Mouse (Mus musculus) T-helper 2 cell (primary cell): ENCODE data around the gene Ttc23.

Experiments used
- in situ Hi-C: fragments of 300-600 bp; cut with MboI, MseI; formaldehyde crosslinking; loops from one replicate; pipeline ENCODE4 v1.15.1; 2025; ENCODE audit warnings: high pct_unique_total_duplicates

The Ttc23 gene

GRCm38 (mm10) chr7:67695906-67696305 is 48.7 kb downstream of the Ttc23 start:
- in situ Hi-C loops, result no loop called here

GRCm38 (mm10) chr7:67697892-67698630 is 50.9 kb downstream of the Ttc23 start:
- in situ Hi-C loops, result no loop called here

GRCm38 (mm10) chr7:67699301-67699700 is 52.1 kb downstream of the Ttc23 start:
- in situ Hi-C loops, result no loop called here

GRCm38 (mm10) chr7:67700846-67701245 is 53.6 kb downstream of the Ttc23 start:
- in situ Hi-C loops, result no loop called here

- in situ Hi-C loops, result no loop called here
Observed at GRCm38 (mm10) chr7:67701252-67701914, 54.2 kb downstream of the Ttc23 start.

GRCm38 (mm10) chr7:67708160-67708559 is 61.0 kb downstream of the Ttc23 start:
- in situ Hi-C loops, result no loop called here

GRCm38 (mm10) chr7:67710216-67710615 is 63.0 kb downstream of the Ttc23 start:
- in situ Hi-C loops, result no loop called here

- in situ Hi-C loops, result no loop called here
Observed at GRCm38 (mm10) chr7:67713820-67714510, 66.8 kb downstream of the Ttc23 start.

- in situ Hi-C loops, result no loop called here
Observed at GRCm38 (mm10) chr7:67715176-67715575, 68.0 kb downstream of the Ttc23 start.

GRCm38 (mm10) chr7:67716213-67716878 is 69.1 kb downstream of the Ttc23 start:
- in situ Hi-C loops, result no loop called here

- in situ Hi-C loops, result no loop called here
Observed at GRCm38 (mm10) chr7:67716925-67717324, 69.7 kb downstream of the Ttc23 start.

GRCm38 (mm10) chr7:67717520-67717919 is 70.3 kb downstream of the Ttc23 start:
- in situ Hi-C loops, result no loop called here

- in situ Hi-C loops, result no loop called here
Observed at GRCm38 (mm10) chr7:67718804-67719203, 71.6 kb downstream of the Ttc23 start.

- in situ Hi-C loops, result no loop called here
Observed at GRCm38 (mm10) chr7:67722163-67722562, 75.0 kb downstream of the Ttc23 start.

- in situ Hi-C loops, result no loop called here
Observed at GRCm38 (mm10) chr7:67724536-67724935, 77.3 kb downstream of the Ttc23 start.

- in situ Hi-C loops, result no loop called here
Observed at GRCm38 (mm10) chr7:67725016-67725415, 77.8 kb downstream of the Ttc23 start.

GRCm38 (mm10) chr7:67728203-67728602 is 81.0 kb downstream of the Ttc23 start:
- in situ Hi-C loops, result no loop called here

GRCm38 (mm10) chr7:67728809-67729208 is 81.6 kb downstream of the Ttc23 start:
- in situ Hi-C loops, result no loop called here

- in situ Hi-C loops, result no loop called here
Observed at GRCm38 (mm10) chr7:67730431-67731110, 83.4 kb downstream of the Ttc23 start.

- in situ Hi-C loops, result no loop called here
Observed at GRCm38 (mm10) chr7:67732276-67732675, 85.1 kb downstream of the Ttc23 start.

- in situ Hi-C loops, result no loop called here
Observed at GRCm38 (mm10) chr7:67740382-67740781, 93.2 kb downstream of the Ttc23 start.

- in situ Hi-C loops, result no loop called here
Observed at GRCm38 (mm10) chr7:67740796-67741195, 93.6 kb downstream of the Ttc23 start.
